Mouse (Mus musculus) ovary, adult 18-20 months (tissue): ENCODE measurements at regions not wholly inside any gene's neighbourhood (a gene's known extent, or its start where the extent isn't known, plus 50 kb on each side); places are given as distances from the start of the nearest gene placed in this dataset.

Experiments used
- DNase-seq: peaks from one replicate; pipeline ENCODE4 v3.0.0; 2022; ENCODE audit warnings: low spot score, mixed read lengths

DNA sequence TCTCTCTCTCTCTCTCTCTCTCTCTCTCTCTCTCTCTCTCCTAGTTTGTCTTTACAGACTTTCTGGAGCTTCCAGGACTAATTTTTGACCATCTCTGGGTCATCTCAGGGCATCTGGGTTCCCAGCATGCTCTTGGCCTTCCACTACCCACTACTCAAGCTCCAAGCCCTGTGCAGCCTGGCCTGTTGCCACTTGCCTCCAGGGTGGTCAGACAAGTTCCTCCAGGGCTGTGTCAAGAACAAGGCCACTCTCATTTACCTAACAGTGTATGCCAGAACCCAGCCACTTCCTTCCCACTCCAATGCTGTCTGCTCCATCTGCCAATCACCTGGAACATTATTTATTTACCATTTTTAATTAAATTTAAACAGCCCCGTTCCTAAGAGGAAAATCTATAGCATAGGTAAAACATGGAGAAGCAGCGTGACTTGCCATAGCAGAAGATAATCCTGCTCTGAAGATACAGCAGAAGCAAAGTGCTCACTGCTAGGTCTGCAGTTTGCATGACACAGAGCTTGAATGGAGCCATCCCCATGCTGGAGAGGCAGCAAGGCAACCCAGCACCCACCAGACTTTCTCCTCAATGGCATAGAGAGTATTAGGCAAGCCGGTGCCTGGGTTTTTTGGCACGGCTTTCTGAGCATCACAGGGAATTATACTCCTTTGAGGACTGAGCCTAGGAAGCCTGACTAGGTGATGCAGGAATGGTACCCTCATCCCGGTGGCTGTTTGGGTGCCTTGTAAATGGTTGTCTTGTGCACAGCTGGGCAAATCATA lies 54.0 kb downstream of the Foxi1 start:
- DNase-seq: no peak

DNA sequence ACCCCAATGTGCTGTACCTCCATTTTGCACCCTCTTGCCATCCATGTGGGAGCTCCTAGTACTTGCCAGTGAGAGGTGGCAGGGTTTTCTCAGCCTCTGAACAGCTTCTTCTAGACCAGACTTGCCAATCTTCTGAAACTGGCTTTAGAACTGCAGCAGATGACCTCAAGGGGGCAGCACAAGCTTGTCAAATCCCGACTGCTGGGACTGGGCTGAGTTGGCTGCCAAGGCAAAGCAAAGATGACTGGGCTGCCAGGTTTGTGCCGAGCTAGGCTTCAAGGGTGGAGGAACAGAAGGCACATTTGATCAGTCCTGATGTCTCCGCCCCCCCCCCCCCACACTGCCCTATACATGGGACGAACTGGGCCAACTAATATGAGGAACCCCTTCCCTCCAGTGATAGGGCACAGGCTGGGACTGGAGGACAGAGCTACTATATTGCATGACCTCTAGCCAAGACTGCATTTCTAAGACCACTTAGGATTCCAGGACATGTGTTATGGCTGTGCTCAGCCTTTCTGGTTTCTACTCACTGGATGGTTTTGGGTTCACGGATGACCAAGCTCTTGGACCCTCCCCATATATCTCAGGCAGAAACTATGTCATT lies 51.1 kb upstream of the 4930469K13Rik start:
- peak; percentile 45 for DNase-seq
